Mouse (Mus musculus): ENCODE results near the gene Trio.

GRCm38 (mm10) chr15:28060423-28060822, 34.8 kb upstream of the Trio start:
- TF ChIP-seq CTCF (IDR thresholded peaks at IDR 0.05; ENCODE audit: low read depth) (no peak), EP300 (IDR thresholded peaks at IDR 0.05; ENCODE audit: low read depth) (no peak)

Measured in liver, postnatal 0 days (tissue).